Mouse (Mus musculus): ENCODE measurements around the gene Duox1.
"Not testable (repeated sequence)": the region's sequence is repeated elsewhere in the genome, so short reads cannot be mapped to it uniquely, and the experiment has no call there.

Gene Duox1

GRCm38 (mm10) chr2:122375391-122375991 lies 60.0 kb downstream of the Duox1 start:
- peak; percentile 95 to 96 for DNase-seq

- peak; percentile 50 to 66 for DNase-seq
These were observed 60.6 kb downstream of the Duox1 start for GRCm38 (mm10) chr2:122376041-122376561.

- DNase-seq, result peak; percentile 98 to 99
These were observed 61.8 kb downstream of the Duox1 start for GRCm38 (mm10) chr2:122377215-122377674.

- DNase-seq, result peak; percentile 77
These were observed 62.3 kb downstream of the Duox1 start for GRCm38 (mm10) chr2:122377751-122378246.

GRCm38 (mm10) chr2:122378421-122379291 lies 63.2 kb downstream of the Duox1 start:
- DNase-seq, result peak; percentile 54 to 66

- DNase-seq, result no peak
These were observed 63.8 kb downstream of the Duox1 start for GRCm38 (mm10) chr2:122379292-122379650.

- DNase-seq, result peak; percentile 55 to 67
These were observed 65.4 kb downstream of the Duox1 start for GRCm38 (mm10) chr2:122380768-122381311.

- peak; percentile 44 to 68 for DNase-seq
These were observed 66.0 kb downstream of the Duox1 start for GRCm38 (mm10) chr2:122381329-122382103.

GRCm38 (mm10) chr2:122382121-122382520 lies 66.6 kb downstream of the Duox1 start:
- DNase-seq, result no peak

GRCm38 (mm10) chr2:122385095-122385494 lies 69.6 kb downstream of the Duox1 start:
- DNase-seq, result no peak

- not testable (repeated sequence) for DNase-seq
These were observed 71.7 kb downstream of the Duox1 start for GRCm38 (mm10) chr2:122387135-122387534.

- no peak for DNase-seq
These were observed 80.7 kb downstream of the Duox1 start for GRCm38 (mm10) chr2:122396150-122396549.

All from kidney, postnatal 25 days (tissue).